Mouse (Mus musculus): ENCODE results near the gene Ythdc1.
"Not testable (repeated sequence)": the region's sequence is repeated elsewhere in the genome, so short reads cannot be mapped to it uniquely, and the experiment has no call there.

Gene Ythdc1

GRCm38 (mm10) chr5:86803962-86804940 lies at the start of gene Ythdc1:
Gene Ythdc1, plus strand, starts transcription at chr5:86804221.
- peak; percentile 95 for DNase-seq (ENCODE audit: low spot score)

- no peak for DNase-seq (ENCODE audit: low spot score)
Measured at GRCm38 (mm10) chr5:86769015-86769658, 34.9 kb upstream of the Ythdc1 start.

- DNase-seq (ENCODE audit: low spot score) = no peak
Measured at GRCm38 (mm10) chr5:86771010-86771409, 33.0 kb upstream of the Ythdc1 start.

- no peak for DNase-seq (ENCODE audit: low spot score)
Measured at GRCm38 (mm10) chr5:86776941-86777340, 27.1 kb upstream of the Ythdc1 start.

GRCm38 (mm10) chr5:86778471-86778870 lies 25.6 kb upstream of the Ythdc1 start:
- DNase-seq (ENCODE audit: low spot score) = no peak

GRCm38 (mm10) chr5:86783059-86783458 lies 21.0 kb upstream of the Ythdc1 start:
- peak; percentile 4 for DNase-seq (ENCODE audit: low spot score)

GRCm38 (mm10) chr5:86784205-86784604 lies 19.8 kb upstream of the Ythdc1 start:
- DNase-seq (ENCODE audit: low spot score) = no peak

- no peak for DNase-seq (ENCODE audit: low spot score)
Measured at GRCm38 (mm10) chr5:86786798-86787197, 17.2 kb upstream of the Ythdc1 start.

- DNase-seq (ENCODE audit: low spot score) = no peak
Measured at GRCm38 (mm10) chr5:86789954-86790353, 14.1 kb upstream of the Ythdc1 start.

- no peak for DNase-seq (ENCODE audit: low spot score)
Measured at GRCm38 (mm10) chr5:86792249-86792648, 11.8 kb upstream of the Ythdc1 start.

- no peak for DNase-seq (ENCODE audit: low spot score)
Measured at GRCm38 (mm10) chr5:86792807-86793206, 11.2 kb upstream of the Ythdc1 start.

GRCm38 (mm10) chr5:86816795-86817194 lies 12.8 kb downstream of the Ythdc1 start:
- DNase-seq (ENCODE audit: low spot score) = no peak

GRCm38 (mm10) chr5:86836378-86836777 lies 32.4 kb downstream of the Ythdc1 start:
- DNase-seq (ENCODE audit: low spot score) = not testable (repeated sequence)

- no peak for DNase-seq (ENCODE audit: low spot score)
Measured at GRCm38 (mm10) chr5:86838110-86838509, 34.1 kb downstream of the Ythdc1 start.

GRCm38 (mm10) chr5:86839472-86839871 lies 35.5 kb downstream of the Ythdc1 start:
- DNase-seq (ENCODE audit: low spot score) = no peak

- no peak for DNase-seq (ENCODE audit: low spot score)
Measured at GRCm38 (mm10) chr5:86840207-86840606, 36.2 kb downstream of the Ythdc1 start.

- not testable (repeated sequence) for DNase-seq (ENCODE audit: low spot score)
Measured at GRCm38 (mm10) chr5:86841261-86841660, 37.2 kb downstream of the Ythdc1 start.

GRCm38 (mm10) chr5:86850104-86850503 lies 46.1 kb downstream of the Ythdc1 start:
- DNase-seq (ENCODE audit: low spot score) = peak; percentile 72

GRCm38 (mm10) chr5:86851658-86852057 lies 47.6 kb downstream of the Ythdc1 start:
- DNase-seq (ENCODE audit: low spot score) = peak; percentile 18

- not testable (repeated sequence) for DNase-seq (ENCODE audit: low spot score)
Measured at GRCm38 (mm10) chr5:86856505-86856904, 52.5 kb downstream of the Ythdc1 start.

GRCm38 (mm10) chr5:86857682-86858081 lies 53.7 kb downstream of the Ythdc1 start:
- no peak for DNase-seq (ENCODE audit: low spot score)

- no peak for DNase-seq (ENCODE audit: low spot score)
Measured at GRCm38 (mm10) chr5:86858336-86858735, 54.3 kb downstream of the Ythdc1 start.

GRCm38 (mm10) chr5:86871877-86872276 lies 67.9 kb downstream of the Ythdc1 start:
- DNase-seq (ENCODE audit: low spot score) = no peak

All from embryo, embryonic 10.5 days (tissue).